Mouse (Mus musculus) kidney, postnatal 4 days (tissue): ENCODE data around the gene Dhx34.

Source experiments
- DNase-seq, 2 experiments: peaks; one replicate each; pipeline ENCODE4 v3.0.0; 2021; ENCODE audit warnings: mixed read lengths in 2 of 2

Dhx34 gene

DNA sequence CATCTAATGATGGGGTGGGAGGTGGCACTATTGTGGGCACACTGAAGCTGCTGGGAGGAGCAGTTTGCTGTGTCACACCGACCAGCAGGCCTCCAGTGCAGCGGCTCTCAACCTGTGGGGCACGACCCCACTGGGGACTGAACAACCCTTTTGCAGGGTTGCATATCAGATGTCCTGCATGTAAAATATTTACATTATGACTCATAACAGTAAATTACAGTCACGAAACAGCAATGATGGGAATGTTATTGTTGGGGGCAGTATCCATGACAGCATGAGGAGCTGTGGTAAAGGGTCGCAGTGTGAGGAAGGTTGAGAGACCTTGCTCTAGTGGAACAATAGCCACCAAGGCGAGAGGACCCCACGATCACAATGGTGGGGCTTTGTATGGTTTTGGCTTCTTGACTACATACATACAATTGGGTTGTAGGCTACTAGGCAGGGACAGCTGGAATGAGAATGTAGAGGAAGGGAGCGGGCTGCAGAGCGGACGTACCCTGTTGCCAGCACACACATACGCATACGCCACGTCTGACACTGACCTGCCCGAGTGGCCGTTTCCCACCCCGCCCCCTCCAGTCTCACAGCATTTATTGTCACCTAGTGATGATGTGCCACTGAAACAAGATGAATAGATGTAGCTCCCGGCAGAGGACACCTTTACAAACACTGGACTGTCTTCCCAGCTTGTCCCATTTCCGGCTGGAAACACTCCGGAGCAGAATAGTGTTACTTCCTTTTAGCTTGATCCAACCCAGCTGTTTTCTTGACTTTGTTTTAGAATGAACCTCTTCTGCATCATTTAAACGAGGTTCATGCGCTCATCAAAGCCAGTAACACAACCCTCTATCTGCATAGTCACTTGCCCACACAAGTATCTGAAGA, 12.8 kb downstream of the Dhx34 start:
- DNase-seq = no peak

DNA sequence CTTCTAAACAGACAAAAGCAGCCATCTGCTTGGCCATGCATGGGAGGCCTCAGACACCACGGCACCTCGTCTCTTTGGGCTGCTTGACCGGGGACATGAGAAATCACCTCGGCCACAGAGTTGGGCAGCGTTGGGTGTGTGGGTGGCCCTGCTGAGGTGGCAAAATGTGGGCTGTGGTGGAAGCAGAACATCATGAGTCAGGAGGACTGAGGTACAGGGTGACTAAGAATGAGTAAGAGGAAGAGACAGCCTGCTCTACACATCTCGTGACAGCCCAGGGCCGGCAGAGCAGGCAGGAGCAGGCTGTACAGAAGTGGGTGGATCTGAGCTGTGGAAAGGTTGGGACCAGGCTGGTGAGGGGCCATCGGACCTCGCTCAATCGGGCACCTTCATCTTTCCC, 14.3 kb downstream of the Dhx34 start:
- DNase-seq = peak in 1 of 2 experiments; percentile 39

DNA sequence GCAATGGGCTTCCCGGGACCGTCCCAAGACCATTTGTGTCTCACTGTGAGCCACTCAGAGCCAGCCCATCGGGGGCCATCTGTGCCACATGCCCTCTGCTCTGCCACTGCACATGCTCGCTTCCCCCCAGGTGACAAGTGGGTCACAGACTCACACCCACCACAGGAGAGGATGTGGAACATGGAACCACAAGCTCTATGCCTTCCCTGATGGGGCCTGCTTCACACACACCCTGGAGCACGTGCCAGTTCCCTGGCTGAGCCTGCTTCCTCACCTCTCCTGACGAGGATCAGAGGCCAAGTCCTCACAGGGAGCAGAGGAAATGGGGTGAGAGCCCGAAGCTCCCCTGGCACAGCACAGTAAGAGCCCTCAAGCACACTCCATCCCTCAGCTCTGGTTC, 14.8 kb downstream of the Dhx34 start:
- no peak for DNase-seq

DNA sequence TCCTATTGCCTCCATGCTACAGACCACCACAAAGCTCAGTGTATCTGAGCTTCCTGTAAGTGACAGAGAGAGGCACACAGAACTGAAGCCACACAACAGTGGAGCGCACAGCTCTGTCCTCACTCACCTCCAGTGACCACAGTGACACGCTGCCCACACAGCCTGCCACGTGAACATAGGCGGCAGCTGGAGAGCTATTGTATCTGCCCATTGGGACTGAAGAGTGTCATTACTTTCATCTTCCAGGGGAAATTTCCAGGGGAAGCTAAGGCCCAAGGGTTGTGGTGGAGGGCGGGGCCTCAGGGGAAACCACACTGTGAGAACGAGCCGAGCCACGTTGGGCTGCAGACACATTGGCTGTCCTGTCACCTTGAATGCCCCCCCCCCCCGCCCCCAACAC, 17.0 kb downstream of the Dhx34 start:
- no peak for DNase-seq

DNA sequence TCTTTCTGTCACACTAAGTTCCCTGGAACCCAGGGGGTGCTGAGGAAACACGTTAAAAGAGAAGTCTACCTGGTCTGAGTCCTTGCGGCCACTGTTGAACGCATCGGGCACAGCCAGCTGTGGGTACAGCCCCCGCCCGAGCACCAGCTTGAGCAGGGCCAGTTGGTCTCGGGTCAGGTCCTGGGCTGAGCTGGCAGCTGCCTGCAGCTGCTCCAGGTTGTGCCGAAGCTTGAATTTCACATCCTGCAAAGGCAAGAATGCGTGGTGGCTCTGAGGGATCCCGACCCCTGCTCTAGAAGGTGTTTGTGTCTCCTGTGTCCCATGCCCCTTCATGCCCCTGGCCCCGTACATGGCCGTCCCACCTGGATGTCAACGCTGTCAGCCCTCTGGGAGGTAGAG, 18.3 kb downstream of the Dhx34 start:
- peak; percentile 54 to 72 for DNase-seq

DNA sequence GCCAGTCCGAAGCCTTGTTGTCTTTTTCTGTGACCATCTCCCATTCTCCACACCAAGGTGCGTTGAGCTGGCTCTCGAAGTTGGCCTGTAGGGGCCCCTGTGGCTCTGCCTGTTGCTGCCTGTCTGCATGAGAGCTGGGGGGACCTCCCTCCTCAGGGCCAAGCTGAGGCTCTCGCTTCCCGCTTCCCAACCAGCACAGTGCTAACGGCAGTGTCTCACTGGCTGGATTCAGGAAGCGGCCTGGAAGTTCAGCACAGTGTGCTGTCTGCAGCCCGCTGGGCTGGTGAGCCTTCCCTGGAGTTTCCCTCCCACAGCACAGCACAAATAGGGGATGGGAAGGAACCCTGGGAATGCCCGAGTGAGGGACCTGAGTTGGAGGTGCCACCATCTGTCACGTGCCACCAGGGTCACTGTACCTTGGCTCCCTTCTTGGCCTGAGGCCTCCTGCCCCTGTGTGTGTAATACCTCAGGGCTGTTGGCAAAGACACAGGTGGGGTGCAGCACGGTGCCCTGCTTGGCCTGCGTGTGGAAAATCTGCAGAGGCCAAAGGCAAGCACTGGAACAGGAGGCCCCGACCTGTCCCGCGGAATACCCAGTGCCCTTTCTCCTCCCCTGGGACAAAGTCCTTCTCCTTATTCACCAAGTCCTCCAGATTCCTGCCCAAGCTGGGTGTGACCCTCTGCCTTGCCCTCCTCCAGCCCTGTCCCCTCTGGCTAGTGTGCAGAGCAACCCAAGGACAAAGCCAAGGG, 18.9 kb downstream of the Dhx34 start:
- peak; percentile 38 to 58 for DNase-seq

DNA sequence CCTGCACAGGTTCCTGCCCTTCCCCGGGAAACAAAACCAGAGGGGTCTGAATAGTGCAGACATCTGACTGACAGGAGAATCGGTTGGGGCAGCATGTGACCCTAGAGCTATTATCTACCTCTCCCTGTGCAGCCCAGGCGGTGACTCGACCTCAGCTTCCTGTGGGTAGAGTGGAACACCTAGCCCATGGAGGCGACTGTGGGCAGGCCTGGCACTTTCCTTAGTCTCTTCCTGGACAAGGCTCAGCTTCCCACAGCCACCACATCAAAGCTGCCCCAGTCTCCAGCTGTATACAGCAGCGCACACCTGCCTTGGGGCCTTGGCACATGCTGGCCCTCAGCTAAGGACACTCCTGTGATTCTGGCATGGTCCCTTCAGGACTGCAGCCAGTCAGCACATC, 20.7 kb downstream of the Dhx34 start:
- no peak for DNase-seq

DNA sequence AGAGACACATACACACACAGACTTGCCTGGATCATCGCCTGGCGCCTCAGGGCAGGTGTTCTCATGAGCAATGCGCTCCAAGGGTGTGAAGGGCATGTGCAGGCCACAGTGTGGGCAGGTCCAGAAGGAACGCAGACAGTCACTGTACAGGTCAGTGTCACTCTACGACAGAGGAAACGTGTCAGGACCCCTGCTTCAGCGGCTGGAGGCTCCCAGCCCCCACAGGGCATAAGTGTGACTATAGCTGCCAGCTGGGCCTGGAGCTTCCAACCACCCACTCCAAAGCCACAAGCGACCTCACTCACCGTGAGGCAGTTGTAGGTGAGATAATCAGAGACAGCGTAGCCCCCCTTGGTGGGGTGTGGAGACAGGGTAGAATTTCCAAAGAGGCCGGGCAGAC, 23.3 kb downstream of the Dhx34 start:
- no peak for DNase-seq

DNA sequence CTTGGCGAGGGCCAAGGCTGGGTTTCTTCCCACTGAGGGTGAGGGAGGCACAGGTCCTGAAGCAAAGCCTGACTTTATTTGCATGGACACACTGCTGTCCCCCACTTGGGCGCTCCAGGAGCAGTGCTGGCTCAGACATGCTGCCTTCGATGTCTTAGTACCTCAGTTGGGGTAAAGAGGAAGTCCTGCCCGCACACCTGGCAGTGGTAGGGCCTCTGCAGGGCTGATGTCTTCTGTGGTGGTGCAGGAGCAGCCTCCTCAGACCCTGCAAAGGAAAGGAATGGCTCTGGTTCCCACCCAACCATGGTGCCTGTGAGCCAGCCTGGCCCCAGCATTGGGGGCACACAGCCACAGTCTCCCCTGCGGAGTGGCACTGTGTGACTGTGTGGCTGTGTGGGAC, 24.7 kb downstream of the Dhx34 start:
- DNase-seq = no peak

DNA sequence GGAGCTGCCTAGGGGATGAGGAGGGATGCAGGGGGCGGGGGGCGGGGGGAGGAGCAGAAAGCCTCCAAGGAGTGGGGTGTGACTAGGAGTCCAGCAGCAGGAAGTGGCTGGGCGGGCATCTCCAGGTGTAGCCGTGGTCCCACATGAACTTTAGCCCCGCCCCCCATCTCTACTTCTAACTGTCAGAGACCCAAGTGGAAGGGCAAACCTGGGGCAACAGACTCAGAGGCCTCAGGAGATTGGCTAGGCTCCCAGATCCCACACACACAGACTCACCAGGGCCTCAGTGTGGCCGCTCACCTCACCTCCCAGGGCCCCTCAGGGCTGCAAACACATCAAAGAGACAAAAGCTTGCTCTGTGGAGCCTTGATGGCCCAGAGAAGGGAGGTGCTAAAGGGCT, 25.2 kb downstream of the Dhx34 start:
- no peak for DNase-seq

DNA sequence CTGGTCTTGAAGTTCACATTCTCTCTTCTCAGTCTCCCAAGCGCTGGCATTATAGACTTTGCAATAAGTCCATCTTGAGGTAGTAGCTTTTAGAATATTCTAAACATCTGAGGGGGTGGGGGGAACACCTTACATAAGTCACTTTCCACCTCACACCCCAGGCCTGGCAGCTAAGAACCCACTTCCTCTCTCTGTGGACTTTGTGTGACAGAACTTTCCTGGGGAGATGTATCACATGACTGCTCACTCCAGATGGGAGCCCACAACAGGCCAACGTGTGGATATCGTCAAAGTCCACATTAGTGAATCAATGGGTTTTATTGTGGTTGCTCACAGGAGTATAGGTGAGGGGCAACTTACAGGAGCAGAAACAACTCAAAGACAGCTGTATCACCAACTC, 28.1 kb downstream of the Dhx34 start:
- no peak for DNase-seq

DNA sequence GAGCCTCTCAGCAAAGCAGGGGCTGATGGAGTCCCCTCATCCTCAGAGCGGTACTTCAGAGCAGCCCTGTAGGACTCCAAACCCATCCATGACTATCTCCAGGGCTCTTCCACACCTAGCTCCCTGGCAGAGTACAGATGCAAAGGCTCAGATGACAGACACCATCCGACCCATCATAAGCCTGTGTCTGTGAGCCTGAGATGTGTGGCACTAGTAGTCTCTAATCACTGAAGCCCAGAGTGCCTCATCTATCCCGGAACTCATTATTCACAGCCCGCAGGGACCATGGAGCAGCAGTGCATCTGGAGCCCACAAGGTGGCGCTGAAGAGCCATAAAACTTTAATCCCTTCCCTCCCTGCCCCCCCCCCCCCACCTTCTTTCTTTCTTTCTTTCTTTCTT, 29.5 kb downstream of the Dhx34 start:
- peak; percentile 88 to 89 for DNase-seq

DNA sequence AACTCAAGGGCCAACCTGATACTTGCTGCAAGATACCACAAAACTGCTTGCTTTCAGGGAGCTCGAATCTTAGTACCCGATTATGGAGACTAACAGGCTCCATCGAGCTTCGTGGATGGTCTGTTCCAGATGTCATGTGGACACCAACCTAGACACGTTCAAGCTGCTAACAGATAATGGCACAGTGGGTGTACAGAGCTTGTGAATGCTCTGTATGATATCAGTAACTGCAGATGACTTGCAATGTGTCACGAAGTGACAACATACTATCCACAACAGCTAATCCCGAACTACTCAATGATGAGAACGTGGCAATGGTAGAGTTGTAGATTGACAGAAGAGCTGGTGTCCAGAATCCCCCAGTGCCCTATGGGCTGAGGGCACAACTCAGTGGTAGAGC, 34.3 kb downstream of the Dhx34 start:
- DNase-seq = no peak

DNA sequence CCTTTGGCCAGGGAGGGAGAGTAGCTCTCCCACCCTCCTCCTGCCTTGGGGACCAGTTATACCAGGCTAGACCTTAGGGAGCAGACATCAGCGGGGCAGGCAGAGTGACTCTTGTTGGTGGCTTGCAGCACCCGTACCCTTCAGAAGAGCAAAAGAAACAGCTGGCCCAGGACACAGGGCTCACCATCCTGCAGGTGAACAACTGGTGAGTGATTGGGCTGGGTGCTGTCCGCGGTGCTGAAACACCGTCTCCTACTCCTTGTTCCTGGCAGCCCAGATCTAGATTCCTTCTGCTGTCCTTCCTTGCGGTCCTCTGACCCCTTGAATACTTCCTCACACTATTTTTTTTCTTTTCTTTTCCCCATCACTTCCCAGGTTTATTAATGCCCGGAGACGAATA, 38.2 kb downstream of the Dhx34 start:
- peak; percentile 91 for DNase-seq

DNA sequence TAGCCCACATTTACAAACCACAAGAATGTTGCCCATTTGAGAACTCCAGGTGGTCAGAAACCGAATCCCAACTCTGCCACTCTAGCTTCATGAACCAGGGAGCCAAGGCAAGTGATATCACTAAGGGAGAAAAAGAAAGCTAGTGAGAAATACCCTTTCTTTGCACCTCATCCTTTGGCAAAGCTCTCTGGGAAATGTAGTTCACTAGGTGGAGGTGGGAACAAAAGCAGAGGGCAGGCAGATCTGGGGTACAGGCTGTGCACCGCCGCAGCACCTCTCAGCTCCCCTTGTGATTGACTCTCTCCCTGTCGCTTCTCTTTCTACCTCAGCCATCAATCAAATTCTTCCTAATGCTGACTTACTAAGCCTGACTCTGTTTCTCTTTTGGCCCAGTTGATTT, 43.7 kb downstream of the Dhx34 start:
- no peak for DNase-seq

DNA sequence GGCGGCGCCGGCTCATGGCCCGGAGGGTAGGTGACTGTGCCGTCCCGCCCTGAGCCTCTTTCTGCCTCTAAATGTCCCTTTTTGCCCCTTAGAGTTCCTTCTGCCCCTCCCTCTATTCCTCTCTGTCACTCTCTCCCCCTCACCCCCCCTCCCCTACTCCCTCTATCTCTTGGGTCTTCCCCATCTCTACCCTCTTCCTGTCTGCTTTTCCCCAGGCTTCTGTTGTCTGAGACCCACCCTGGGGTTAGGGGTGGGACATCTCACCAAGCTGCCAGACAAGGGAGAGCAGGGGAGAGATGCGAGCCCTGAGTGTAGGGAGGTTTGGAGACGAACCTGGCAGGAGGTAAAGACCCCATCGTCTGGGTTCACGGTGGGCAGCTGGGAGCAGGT, 46.3 kb downstream of the Dhx34 start:
- no peak for DNase-seq

DNA sequence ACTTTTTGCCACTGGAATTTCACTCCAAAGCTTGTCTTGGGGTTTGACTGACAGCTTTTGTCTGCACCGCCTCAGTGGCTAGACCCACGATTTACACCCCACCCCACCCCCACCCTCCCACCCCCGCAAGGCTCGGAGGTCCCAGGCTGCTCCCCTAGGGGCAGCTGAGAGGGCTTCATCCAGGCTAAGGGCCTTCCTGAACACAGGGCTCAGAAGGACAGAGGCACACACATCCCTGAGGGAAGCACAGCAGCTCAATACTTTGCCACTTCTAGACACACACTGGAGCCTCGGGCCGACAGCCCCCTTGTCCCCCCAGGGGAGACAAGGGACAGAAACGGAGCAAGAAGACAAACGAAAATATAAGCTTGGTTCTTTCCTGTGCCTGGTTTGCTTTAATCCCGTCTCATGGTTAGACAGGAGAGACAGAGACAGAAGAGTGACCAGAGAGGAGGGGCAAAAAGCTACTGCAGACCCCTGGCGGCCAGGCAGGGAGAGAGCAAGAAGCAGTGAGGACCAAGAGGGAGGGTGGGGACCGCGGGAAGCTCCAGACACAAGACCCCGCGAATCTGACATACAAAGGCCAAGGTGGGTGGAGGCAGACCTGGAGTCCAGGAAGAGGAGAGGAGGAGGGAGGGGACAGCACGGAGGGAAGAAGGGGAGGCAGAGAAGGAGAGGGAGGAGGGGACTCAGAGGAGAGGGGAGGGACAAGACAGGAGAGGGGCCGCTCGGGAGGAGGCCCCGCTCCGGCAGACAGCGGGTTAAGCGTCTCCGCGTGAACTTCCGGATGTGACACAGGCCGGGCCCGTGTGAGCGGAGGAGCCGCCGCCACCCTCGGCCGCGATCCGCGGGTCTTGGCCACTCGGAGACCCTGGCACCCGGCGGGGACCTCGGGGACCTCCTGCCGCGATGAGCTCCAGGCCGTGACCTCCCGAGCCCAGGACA, 47.0 kb downstream of the Dhx34 start, which contains the start of gene Meis3:
TSS of gene Meis3 (plus strand) at position 494 of the 945 bp plus-strand sequence.
- DNase-seq = peak; percentile 72 to 78

DNA sequence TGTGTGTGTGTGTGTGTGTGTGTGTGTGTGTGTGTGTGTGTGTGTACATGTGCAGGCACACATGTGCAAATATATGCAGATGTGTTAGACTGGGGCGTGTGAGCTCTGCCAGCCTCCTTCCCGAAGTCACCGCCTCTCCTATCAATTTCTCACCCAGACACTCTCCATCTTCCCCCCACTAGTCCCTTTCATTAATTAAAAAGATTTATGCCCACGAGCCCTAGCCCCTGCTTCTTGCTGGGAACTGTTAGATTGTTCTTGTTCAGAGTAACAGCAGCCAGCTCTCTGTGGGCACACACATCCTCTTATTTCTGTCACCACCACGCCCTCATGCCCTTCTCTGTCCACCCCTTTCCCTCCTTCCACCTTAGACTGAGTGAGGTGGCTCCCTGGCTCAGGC, 48.7 kb downstream of the Dhx34 start:
- no peak for DNase-seq

DNA sequence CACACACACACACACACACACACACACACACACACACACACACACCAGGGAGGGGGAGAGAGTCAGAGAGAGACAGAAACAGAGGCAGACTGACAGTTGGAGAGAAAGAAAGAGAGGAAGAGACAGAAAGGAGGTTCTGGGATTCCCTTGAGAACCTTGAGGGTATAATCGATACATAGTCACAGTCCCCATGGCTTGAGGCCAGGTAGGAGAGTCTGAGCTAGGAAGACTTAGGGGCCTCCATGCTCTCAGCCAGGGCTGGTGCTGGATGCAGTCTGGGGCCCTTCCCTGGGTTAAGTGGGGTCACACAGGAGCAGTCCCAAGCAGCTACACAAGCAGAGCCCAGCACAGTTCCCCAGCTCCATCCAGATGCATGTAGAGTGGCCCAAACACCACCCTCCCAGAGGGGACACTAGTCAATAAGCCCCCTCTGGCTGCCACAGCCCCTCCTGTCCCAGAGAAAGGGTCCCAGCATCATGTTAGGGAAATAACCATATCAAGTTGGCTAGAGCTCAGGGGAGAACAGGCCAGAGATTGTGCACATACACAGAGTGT, 49.2 kb downstream of the Dhx34 start:
- DNase-seq = no peak

DNA sequence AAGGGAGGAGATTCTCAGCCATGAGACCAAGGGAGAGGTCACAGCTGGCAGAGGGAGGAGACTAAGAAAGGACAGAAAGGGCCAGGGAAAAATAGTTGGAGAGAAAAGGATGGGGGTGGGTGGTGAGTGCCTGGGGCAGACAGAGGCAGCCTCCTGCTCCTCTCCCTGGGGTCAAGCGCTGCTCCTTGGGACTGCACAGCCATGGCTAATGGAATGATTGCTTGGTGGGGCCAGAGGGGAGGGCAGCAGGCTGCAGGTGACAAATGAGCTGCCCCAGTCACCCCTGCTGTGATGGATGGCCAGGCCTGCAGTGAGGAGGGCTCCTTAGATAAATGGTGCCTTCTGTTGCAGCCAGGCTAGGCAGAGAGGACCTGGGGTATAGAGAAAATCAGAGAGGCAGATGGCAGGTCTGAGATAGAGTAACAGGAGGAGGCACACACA, 49.7 kb downstream of the Dhx34 start:
- no peak for DNase-seq

DNA sequence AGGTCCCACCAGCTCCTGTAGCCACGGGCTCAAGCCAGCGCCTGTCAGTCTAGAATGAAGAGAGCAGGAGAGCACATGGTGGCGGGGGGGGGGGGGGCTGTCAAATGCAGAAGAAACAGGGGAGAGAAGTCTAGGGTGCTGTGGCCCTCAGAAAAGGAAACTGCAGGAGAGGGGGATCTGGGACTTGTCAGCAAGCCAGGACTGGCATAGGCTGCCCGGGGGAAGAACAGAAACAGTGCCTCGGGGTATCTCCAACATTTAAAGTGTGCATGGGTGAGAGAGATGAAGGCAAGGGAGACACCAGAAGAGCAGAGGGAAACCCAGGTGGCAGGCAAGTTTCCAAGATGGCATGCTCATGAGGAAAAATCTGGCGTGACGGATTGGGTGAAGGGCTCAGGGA, 59.8 kb downstream of the Dhx34 start:
- no peak for DNase-seq

DNA sequence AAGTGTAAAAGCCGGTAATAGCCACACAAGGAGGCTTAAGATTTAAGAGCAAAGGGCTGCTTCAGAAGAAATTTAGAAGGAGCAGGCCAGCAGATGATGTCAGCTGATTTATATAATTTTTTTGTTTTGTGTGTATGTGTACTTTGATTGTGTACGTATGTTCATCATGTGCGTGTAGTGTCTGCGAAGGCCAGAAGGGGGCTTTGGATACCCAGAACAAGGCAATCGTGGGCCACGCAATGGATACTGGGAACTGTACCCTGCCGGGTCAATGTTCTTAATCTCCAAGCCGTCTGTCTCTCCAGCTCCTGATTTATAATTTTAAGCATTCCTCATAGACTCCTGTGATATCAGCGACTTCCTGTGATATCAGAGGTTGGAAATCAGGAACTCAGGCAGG, 60.5 kb downstream of the Dhx34 start:
- DNase-seq = no peak

DNA sequence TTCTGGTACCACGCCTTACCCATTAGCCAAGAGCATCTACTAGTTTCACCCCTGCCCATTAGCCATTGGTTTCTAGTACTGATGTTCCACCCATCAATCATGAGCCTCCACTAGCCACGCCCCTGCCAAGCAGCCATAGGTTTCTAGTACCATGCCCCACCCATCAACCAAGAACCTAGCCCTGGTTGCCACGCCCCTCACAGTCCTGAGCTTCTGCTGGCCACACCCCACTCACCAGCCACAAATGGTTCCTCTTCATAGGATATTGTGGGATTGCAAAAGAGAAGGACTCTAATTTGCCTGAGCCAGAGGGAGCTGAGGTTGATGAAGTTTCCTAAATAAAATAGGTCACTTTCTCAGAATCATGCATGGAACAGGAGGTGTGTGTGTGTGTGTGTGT, 61.1 kb downstream of the Dhx34 start:
- DNase-seq = no peak
